Mouse (Mus musculus): Measurements from ENCODE around the gene Ube2o.
A peak's percentile ranks its signal among the peaks of the same experiment; 100 is the strongest.

GRCm38 (mm10) chr11:116554171-116554878 is 26.9 kb downstream of the Ube2o start:
- TF ChIP-seq CTCF (IDR thresholded peaks at IDR 0.05; ENCODE audit: extremely low read depth, insufficient read length, insufficient replicate concordance, low read depth, low read length), result peak; percentile 79; the same call in 1 of the 2 replicates
- no peak for TF ChIP-seq POLR2A (IDR thresholded peaks at IDR 0.05; ENCODE audit: low read depth, low read length)

Measured in small intestine, adult 2 months (tissue).